8 mouse cellular contexts compared by ENCODE assay signal in the genomic region with DNA sequence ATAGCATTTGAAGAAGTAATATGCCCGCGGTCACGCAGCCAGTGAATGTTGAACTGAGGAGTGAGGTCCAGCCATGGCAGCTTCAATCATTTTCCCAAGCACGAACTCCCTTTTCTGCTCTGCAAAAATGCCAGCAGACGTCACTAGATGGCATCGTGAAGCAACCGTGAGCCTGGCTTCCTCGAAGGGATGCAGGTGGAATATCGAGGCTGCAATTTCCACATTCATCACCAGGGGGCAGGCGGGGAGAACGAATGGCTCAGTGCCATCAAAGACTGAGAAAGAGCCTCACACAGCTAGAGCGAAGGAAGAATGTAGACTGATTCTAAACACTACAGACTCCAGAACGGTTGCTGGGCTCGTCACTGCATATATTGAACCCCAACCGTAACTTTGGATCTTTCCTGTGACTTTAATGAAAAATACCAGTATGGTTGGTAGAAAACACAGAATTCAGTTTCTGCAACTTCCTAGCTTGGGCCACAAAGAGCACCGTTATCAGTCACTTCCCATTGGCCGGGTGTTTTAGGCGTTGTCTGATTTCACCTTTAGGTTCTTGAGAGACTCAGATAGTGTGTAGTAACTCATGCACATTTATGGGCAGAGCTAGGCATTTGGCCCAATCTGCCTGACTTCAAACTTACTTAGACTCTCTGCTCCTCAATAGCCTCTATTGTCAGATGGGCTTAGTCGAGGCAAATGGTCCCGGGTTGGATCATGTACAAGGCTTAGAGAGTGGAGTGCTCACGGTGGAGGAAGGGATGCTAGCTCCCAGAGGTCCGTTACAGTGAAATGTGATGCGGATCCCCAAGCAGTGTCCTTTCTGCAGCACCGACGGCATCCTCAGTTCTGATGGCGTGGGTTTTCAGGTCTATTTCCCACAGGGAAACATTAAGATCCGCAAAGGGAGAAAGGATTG. TPM values are rescaled to one million over a fixed set of nuclear protein-coding genes. Genes with fewer than 3 reads are reported as not detected.
DNase-seq lines count a peak whose midpoint lies in the region; ATAC-seq lines count a peak whose summit lies in the region.

No protein-coding gene starts in this region.

- H3K27me3 ChIP-seq in forebrain, embryonic 12.5 days = no peaks in the 10 kb centered on the region
- H3K27me3 ChIP-seq in heart, embryonic 16.5 days (ENCODE audit: control insufficient read depth, insufficient read depth, low read length) = peaks cover 2% of the 10 kb centered on the region; the same call in 1 of the 2 replicates
- no peaks in the 10 kb centered on the region for H3K27me3 ChIP-seq in liver, embryonic 13.5 days
- H3K27me3 ChIP-seq in neural tube, embryonic 13.5 days = no peaks in the 10 kb centered on the region

- H3K36me3 ChIP-seq in forebrain, embryonic 12.5 days (replicated peaks) = no peaks in the 10 kb centered on the region
- no peaks in the 10 kb centered on the region for H3K36me3 ChIP-seq in heart, embryonic 16.5 days (ENCODE audit: control insufficient read depth, insufficient read depth)
- H3K36me3 ChIP-seq in liver, embryonic 13.5 days = no peaks in the 10 kb centered on the region
- no peaks in the 10 kb centered on the region for H3K36me3 ChIP-seq in neural tube, embryonic 13.5 days

- H3K4me1 ChIP-seq in forebrain, embryonic 12.5 days = peaks cover 5% of the 10 kb centered on the region; the same call in 1 of the 2 replicates
- H3K4me1 ChIP-seq in heart, embryonic 16.5 days (ENCODE audit: control insufficient read depth, insufficient read depth, low read length) = peaks cover 6% of the 10 kb centered on the region
- no peaks in the 10 kb centered on the region for H3K4me1 ChIP-seq in liver, embryonic 13.5 days (replicated peaks)
- 0 out of 2 replicates have a peak, but pooled peaks cover 5% of the 10 kb centered on the region for H3K4me1 ChIP-seq in neural tube, embryonic 13.5 days (replicated peaks)

- DNase-seq in CD8-positive naive resting alpha-beta T cell, adult 2 months (ENCODE audit: low read depth in 2 of 2, low spot score in 2 of 2) = peak; percentile 96 to 99
- peak; percentile 55 for DNase-seq in c-Kit-positive CD71-positive TER-119-negative erythroid progenitor cells, embryonic 14.5 days (ENCODE audit: low read depth)
- DNase-seq in kidney, postnatal 25 days = peak; percentile 91 to 95
- DNase-seq in liver, embryonic 13.5 days = peak; percentile 54
- DNase-seq in telencephalon, adult 2 months (ENCODE audit: low read depth, low spot score) = peak; percentile 75

- ATAC-seq in forebrain, embryonic 12.5 days (ENCODE audit: low FRiP score) = peak; percentile 86
- peak; percentile 82 for ATAC-seq in heart, embryonic 16.5 days (replicated peaks; ENCODE audit: extremely low read depth, insufficient read depth, low FRiP score)
- ATAC-seq in liver, embryonic 13.5 days (ENCODE audit: low read depth) = no peak
- ATAC-seq in neural tube, embryonic 13.5 days (ENCODE audit: low read depth) = peak; percentile 91

- no peak overlapping the region for H3K4me2 ChIP-seq in forebrain, embryonic 12.5 days
- H3K4me2 ChIP-seq in heart, embryonic 16.5 days (ENCODE audit: low read depth, low read length) = 0 out of 2 replicates have a peak overlapping the region, but pooled peaks have one; percentile 20
- no peak overlapping the region for H3K4me2 ChIP-seq in liver, embryonic 13.5 days
- H3K4me2 ChIP-seq in neural tube, embryonic 13.5 days = no peak overlapping the region

- peaks cover 6% of the 10 kb centered on the region; the same call in 1 of the 2 replicates for H3K9me3 ChIP-seq in forebrain, embryonic 12.5 days
- 0 out of 2 replicates have a peak, but pooled peaks cover 8% of the 10 kb centered on the region for H3K9me3 ChIP-seq in heart, embryonic 16.5 days (replicated peaks; ENCODE audit: control insufficient read depth, low read length)
- H3K9me3 ChIP-seq in liver, embryonic 13.5 days (replicated peaks) = no peaks in the 10 kb centered on the region
- no peaks in the 10 kb centered on the region for H3K9me3 ChIP-seq in neural tube, embryonic 13.5 days

- H3K9ac ChIP-seq in forebrain, embryonic 12.5 days = no peak overlapping the region
- H3K9ac ChIP-seq in heart, embryonic 16.5 days (ENCODE audit: low read length) = no peak overlapping the region
- no peak overlapping the region for H3K9ac ChIP-seq in liver, embryonic 13.5 days
- H3K9ac ChIP-seq in neural tube, embryonic 13.5 days = no peak overlapping the region

- 37% methylated on average over 27 of the region's 27 CpGs for WGBS in forebrain, embryonic 12.5 days
- WGBS in heart, embryonic 16.5 days = 33% methylated on average over 27 of the region's 27 CpGs
- WGBS in liver, embryonic 13.5 days (ENCODE audit: insufficient replicate concordance) = 33% methylated on average over 27 of the region's 27 CpGs
- WGBS in neural tube, embryonic 13.5 days = 36% methylated on average over 27 of the region's 27 CpGs

- H3K4me3 ChIP-seq in forebrain, embryonic 12.5 days (replicated peaks) = no peak overlapping the region
- no peak overlapping the region for H3K4me3 ChIP-seq in heart, embryonic 16.5 days (ENCODE audit: low read length)
- H3K4me3 ChIP-seq in liver, embryonic 13.5 days (replicated peaks) = no peak overlapping the region
- no peak overlapping the region for H3K4me3 ChIP-seq in neural tube, embryonic 13.5 days

- H3K27ac ChIP-seq in forebrain, embryonic 12.5 days = no peak overlapping the region
- no peak overlapping the region for H3K27ac ChIP-seq in heart, embryonic 16.5 days (ENCODE audit: low read length)
- no peak overlapping the region for H3K27ac ChIP-seq in liver, embryonic 13.5 days
- H3K27ac ChIP-seq in neural tube, embryonic 13.5 days (replicated peaks) = no peak overlapping the region

RNA-seq across cellular contexts. Expression of a gene that starts 24.4 kb away (rescaled TPM):
- polyA plus RNA-seq in forebrain, embryonic 12.5 days (2016; fragmentation: Nextera tagmentation; extraction: Ambion mirVana) = 48.5 and 51.2 TPM in 2 replicates
- polyA plus RNA-seq in heart, embryonic 16.5 days (2015; fragmentation: Nextera tagmentation; extraction: Ambion mirVana) = 25.8 and 26.0 TPM in 2 replicates
- 1.9 and 2.4 TPM in 2 replicates for polyA plus RNA-seq in liver, embryonic 13.5 days (2015; fragmentation: Nextera tagmentation; extraction: Ambion mirVana)
- polyA plus RNA-seq in neural tube, embryonic 13.5 days (2015; fragmentation: Nextera tagmentation; extraction: Ambion mirVana) = 31.5 and 33.4 TPM in 2 replicates
